In genomic region chr3:93406992-93407391, GRCm38 (mm10) we compare ENCODE assay signal across 10 mouse cellular contexts. TPM values are rescaled to one million over a fixed set of nuclear protein-coding genes. Genes with fewer than 3 reads are reported as not detected.
A peak's percentile ranks its signal among the peaks of the same experiment; 100 is the strongest.
DNase-seq lines count a peak whose midpoint lies in the region; ATAC-seq lines count a peak whose summit lies in the region.
"Had no signal": no experiment of that assay in that cellular context is flagged by ENCODE, and none has a peak within 500 bp of the region (broad histone marks: within the 10 kb centered on the region; RNA-seq: fewer than 3 reads in every experiment).

No protein-coding gene starts in this region.

- WGBS in hindbrain, embryonic 11.5 days, result 35% methylated on average over 5 of the region's 5 CpGs
- WGBS in hindbrain, embryonic 16.5 days, result 32% methylated on average over 5 of the region's 5 CpGs
- WGBS in limb, embryonic 11.5 days, result 35% methylated on average over 5 of the region's 5 CpGs

- no peak overlapping the region for H3K27ac ChIP-seq in hindbrain, embryonic 11.5 days (ENCODE audit: low read depth, low read length)
- no peak overlapping the region for H3K27ac ChIP-seq in hindbrain, embryonic 16.5 days (ENCODE audit: low read depth, low read length)
- no peak overlapping the region for H3K27ac ChIP-seq in limb, embryonic 11.5 days (replicated peaks; ENCODE audit: low read depth, low read length)
- H3K27ac ChIP-seq: embryonic facial prominence, embryonic 12.5 days; liver, embryonic 13.5 days had no signal

- H3K9me3 ChIP-seq in hindbrain, embryonic 11.5 days (ENCODE audit: control insufficient read depth, low read length), result no peaks in the 10 kb centered on the region
- no peaks in the 10 kb centered on the region for H3K9me3 ChIP-seq in hindbrain, embryonic 16.5 days (ENCODE audit: control insufficient read depth, low read length)
- no peaks in the 10 kb centered on the region for H3K9me3 ChIP-seq in limb, embryonic 11.5 days (ENCODE audit: control insufficient read depth, low read length)
- H3K9me3 ChIP-seq: embryonic facial prominence, embryonic 12.5 days; liver, embryonic 13.5 days had no signal

- no peaks in the 10 kb centered on the region for H3K27me3 ChIP-seq in hindbrain, embryonic 11.5 days (ENCODE audit: control insufficient read depth, insufficient read depth, low read length)
- H3K27me3 ChIP-seq in hindbrain, embryonic 16.5 days (replicated peaks; ENCODE audit: control insufficient read depth, insufficient read depth, low read length), result no peaks in the 10 kb centered on the region
- H3K27me3 ChIP-seq in limb, embryonic 11.5 days (ENCODE audit: control insufficient read depth, insufficient read depth, low read length), result no peaks in the 10 kb centered on the region
- H3K27me3 ChIP-seq: embryonic facial prominence, embryonic 12.5 days; liver, embryonic 13.5 days had no signal

- H3K36me3 ChIP-seq in hindbrain, embryonic 11.5 days (ENCODE audit: control insufficient read depth, insufficient read depth, low read length), result no peaks in the 10 kb centered on the region
- H3K36me3 ChIP-seq in hindbrain, embryonic 16.5 days (ENCODE audit: control insufficient read depth, insufficient read depth, low read length), result no peaks in the 10 kb centered on the region
- H3K36me3 ChIP-seq in limb, embryonic 11.5 days (ENCODE audit: control insufficient read depth, insufficient read depth, low read length), result no peaks in the 10 kb centered on the region
- H3K36me3 ChIP-seq: embryonic facial prominence, embryonic 12.5 days; liver, embryonic 13.5 days had no signal

- H3K9ac ChIP-seq in hindbrain, embryonic 11.5 days (ENCODE audit: low read depth, low read length), result no peak overlapping the region
- no peak overlapping the region for H3K9ac ChIP-seq in hindbrain, embryonic 16.5 days (ENCODE audit: low read depth, low read length)
- no peak overlapping the region for H3K9ac ChIP-seq in limb, embryonic 11.5 days (ENCODE audit: low read length)
- H3K9ac ChIP-seq: embryonic facial prominence, embryonic 12.5 days; liver, embryonic 13.5 days had no signal

- no peaks in the 10 kb centered on the region for H3K4me1 ChIP-seq in hindbrain, embryonic 11.5 days (replicated peaks; ENCODE audit: control insufficient read depth, insufficient read depth, low read length)
- H3K4me1 ChIP-seq in hindbrain, embryonic 16.5 days (ENCODE audit: control insufficient read depth, insufficient read depth, low read depth, low read length), result no peaks in the 10 kb centered on the region
- no peaks in the 10 kb centered on the region for H3K4me1 ChIP-seq in limb, embryonic 11.5 days (ENCODE audit: control insufficient read depth, insufficient read depth, low read length)
- H3K4me1 ChIP-seq: embryonic facial prominence, embryonic 12.5 days; liver, embryonic 13.5 days had no signal

- no peak overlapping the region for H3K4me3 ChIP-seq in hindbrain, embryonic 11.5 days (ENCODE audit: low read depth, low read length)
- no peak overlapping the region for H3K4me3 ChIP-seq in hindbrain, embryonic 16.5 days (ENCODE audit: low read length)
- H3K4me3 ChIP-seq in limb, embryonic 11.5 days (ENCODE audit: low read depth, low read length), result no peak overlapping the region
- H3K4me3 ChIP-seq: embryonic facial prominence, embryonic 12.5 days; liver, embryonic 13.5 days had no signal

- no peak overlapping the region for H3K4me2 ChIP-seq in hindbrain, embryonic 11.5 days (replicated peaks; ENCODE audit: low read depth, low read length)
- no peak overlapping the region for H3K4me2 ChIP-seq in hindbrain, embryonic 16.5 days (ENCODE audit: low read length)
- H3K4me2 ChIP-seq in limb, embryonic 11.5 days (ENCODE audit: low read depth, severe bottlenecking), result no peak overlapping the region
- H3K4me2 ChIP-seq: embryonic facial prominence, embryonic 12.5 days; liver, embryonic 13.5 days had no signal

- no peak for ATAC-seq in hindbrain, embryonic 11.5 days (ENCODE audit: low FRiP score)
- ATAC-seq in hindbrain, embryonic 16.5 days, result no peak; the same call in 1 of the 2 replicates
- ATAC-seq in granulocyte monocyte progenitor cell, adult 5-6 weeks (replicated peaks; ENCODE audit: poor library complexity, severe bottlenecking), result peak; percentile 87
- ATAC-seq in limb, embryonic 11.5 days (ENCODE audit: insufficient number of reproducible peaks, low FRiP score, low TSS enrichment, low read depth), result no peak

- peak; percentile 46 for DNase-seq in hindbrain, embryonic 11.5 days (ENCODE audit: low spot score)
- peak; percentile 5 for DNase-seq in CD4-positive helper T cell, adult 2 months (ENCODE audit: low read depth, low spot score)
- peak; percentile 23 for DNase-seq in adipocyte (ENCODE audit: low spot score)
- peak; percentile 38 for DNase-seq in limb, embryonic 11.5 days (ENCODE audit: low spot score)
- peak; percentile 22 to 32 for DNase-seq in right cerebral cortex, postnatal 10 days (ENCODE audit: low spot score in 2 of 2)
- no peak for DNase-seq in spleen, postnatal 36 days (ENCODE audit: low spot score in 2 of 2)
- DNase-seq: liver, embryonic 13.5 days had no signal

RNA-seq across cellular contexts. Expression of gene Rptn, which starts 13.5 kb away (rescaled TPM):
- polyA plus RNA-seq in hindbrain, embryonic 11.5 days (2014; fragmentation: Nextera tagmentation; extraction: Ambion mirVana), result not detected in 2 replicates
- not detected in 2 replicates for polyA plus RNA-seq in hindbrain, embryonic 16.5 days (2015; fragmentation: Nextera tagmentation; extraction: Ambion mirVana)
- not detected in 2 replicates for total RNA-seq in granulocyte monocyte progenitor cell, adult 5-6 weeks (2014; fragmentation: Nextera tagmentation)
- total RNA-seq in granulocyte monocyte progenitor cell, adult 5-6 weeks (2017), result not detected in 2 replicates
- polyA plus RNA-seq in limb, embryonic 11.5 days (2014; fragmentation: Nextera tagmentation; extraction: Ambion mirVana), result not detected in 2 replicates
- polyA plus RNA-seq: embryonic facial prominence, embryonic 12.5 days; liver, embryonic 13.5 days had no signal

RNA-seq across cellular contexts. Expression of gene Tchh, which starts 35.1 kb away (rescaled TPM):
- 0.86 and 1.3 TPM in 2 replicates for polyA plus RNA-seq in hindbrain, embryonic 11.5 days (2014; fragmentation: Nextera tagmentation; extraction: Ambion mirVana)
- 1.4 and 1.6 TPM in 2 replicates for polyA plus RNA-seq in hindbrain, embryonic 16.5 days (2015; fragmentation: Nextera tagmentation; extraction: Ambion mirVana)
- total RNA-seq in granulocyte monocyte progenitor cell, adult 5-6 weeks (2014; fragmentation: Nextera tagmentation), result 0.11 and 0.15 TPM in 2 replicates
- total RNA-seq in granulocyte monocyte progenitor cell, adult 5-6 weeks (2017), result 0.10 and 0.43 TPM in 2 replicates
- polyA plus RNA-seq in limb, embryonic 11.5 days (2014; fragmentation: Nextera tagmentation; extraction: Ambion mirVana), result 0.08 and 0.45 TPM in 2 replicates

Comparison
In these comparisons a context has a peak if more than half of its experiments do, and no peak if none do; other contexts are left out.
1. DNase-seq: peak in hindbrain, embryonic 11.5 days (single experiment), CD4-positive helper T cell, adult 2 months (single experiment), adipocyte (single experiment), limb, embryonic 11.5 days (single experiment) and right cerebral cortex, postnatal 10 days (2 of 2); none in spleen, postnatal 36 days (0 of 2).